Mouse (Mus musculus): ENCODE measurements around the gene Polr2l.

Polr2l gene

DNA sequence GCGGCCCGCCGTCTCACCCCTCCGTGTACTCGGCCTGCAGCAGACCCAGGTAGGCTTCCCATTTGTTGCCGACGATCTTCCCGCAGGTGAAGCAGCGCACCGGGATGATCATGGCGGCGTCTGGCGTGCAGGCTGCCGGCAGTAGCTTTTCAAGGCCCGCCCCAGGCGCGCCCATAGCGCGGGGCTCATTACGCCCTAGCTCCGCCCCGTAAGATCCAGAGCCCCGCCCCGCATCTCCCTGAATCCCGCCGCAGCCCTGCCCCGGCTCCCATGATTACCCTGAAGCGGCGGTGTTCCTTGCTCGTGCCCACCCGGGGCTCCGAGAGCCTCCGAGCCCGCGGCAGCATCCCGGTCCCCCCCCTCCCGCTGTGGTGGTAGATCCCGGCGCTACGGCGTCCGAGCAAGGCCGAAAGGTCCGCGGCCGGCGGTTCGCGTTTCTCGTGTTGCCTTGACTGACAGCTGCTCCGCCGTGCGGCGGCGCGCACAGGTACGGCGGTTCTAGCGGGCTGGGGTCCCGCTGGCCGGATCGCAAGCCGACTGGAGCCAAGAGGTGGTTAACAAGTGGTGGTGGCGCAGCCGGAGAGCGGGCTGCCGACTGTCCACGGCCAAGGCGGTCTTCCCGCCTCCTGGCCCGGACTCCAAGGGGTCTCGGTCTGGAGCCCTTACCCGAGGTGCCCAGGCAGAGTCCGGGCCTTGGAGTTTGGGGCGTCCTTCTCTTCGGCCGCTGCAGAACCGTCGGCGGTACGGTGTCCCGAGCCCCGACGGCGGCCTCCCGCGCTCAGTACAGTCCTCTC is at the start of gene Polr2l, which contains the start of gene Tspan4:
Gene Polr2l, minus strand, starts transcription at position 122 of the 794 bp plus-strand sequence.
Gene Tspan4, plus strand, starts transcription at position 230 of the 794 bp plus-strand sequence.
- DNase-seq (ENCODE audit: low spot score in 2 of 2), result peak; percentile 78 to 87

DNA sequence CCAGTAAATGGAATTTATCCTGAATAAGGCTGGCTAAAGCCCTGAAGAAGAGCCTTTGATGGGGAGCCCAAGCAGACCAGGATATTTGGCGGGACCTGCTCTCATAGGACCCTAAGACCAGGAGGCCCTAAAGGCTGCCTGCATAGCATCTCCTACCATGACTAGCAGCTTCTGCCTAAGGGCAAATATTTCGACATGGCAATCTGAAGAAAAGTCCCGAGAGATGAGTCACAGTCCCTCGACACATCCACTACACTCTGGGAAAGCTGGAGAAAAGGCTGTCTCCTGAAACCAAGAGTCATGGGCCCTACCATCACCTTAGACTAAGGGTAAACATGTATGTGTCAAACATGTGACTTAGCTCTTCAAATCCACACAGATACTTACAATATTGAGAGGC is 49.3 kb upstream of the Polr2l start:
- DNase-seq (ENCODE audit: low spot score in 2 of 2), result no peak

DNA sequence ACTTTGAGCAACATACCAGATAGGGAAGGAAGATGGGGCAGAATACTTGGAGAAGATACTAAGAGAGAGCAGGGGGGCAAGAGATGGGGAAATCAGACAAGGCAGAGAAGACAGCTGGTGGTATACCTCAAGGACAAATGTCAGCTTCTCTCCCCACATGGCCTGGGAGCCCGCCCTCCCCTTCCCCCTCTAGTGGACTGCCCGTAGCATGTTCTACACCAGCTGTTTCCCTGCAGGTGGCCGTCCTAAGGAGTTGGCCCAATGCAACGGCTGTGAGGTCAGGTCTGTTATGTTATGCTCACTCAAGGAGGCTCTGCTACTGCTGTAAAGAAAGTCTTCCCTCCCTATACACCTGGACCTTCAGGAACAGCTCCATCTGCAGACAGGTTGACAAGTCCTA is 48.1 kb upstream of the Polr2l start:
- no peak for DNase-seq (ENCODE audit: low spot score in 2 of 2)

DNA sequence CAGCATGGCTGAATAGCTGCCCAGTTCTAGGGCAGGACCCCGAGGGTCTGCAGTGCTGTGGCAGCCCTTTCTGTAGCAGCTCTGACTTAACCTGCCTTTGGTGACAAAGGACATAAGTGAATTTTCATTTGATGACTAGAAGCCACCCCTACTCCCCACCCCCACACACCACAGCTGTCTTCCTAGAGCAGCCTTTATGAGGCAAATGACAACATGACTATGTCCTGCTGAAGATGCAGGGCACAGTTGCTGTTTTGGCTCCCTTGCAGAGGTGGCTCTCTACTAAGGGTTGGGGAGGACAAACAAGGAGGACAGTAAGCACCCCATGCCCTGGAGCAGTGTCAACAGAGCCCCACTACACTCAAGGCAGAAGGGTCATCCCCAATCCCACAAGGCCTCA is 44.9 kb upstream of the Polr2l start:
- no peak for DNase-seq (ENCODE audit: low spot score in 2 of 2)

DNA sequence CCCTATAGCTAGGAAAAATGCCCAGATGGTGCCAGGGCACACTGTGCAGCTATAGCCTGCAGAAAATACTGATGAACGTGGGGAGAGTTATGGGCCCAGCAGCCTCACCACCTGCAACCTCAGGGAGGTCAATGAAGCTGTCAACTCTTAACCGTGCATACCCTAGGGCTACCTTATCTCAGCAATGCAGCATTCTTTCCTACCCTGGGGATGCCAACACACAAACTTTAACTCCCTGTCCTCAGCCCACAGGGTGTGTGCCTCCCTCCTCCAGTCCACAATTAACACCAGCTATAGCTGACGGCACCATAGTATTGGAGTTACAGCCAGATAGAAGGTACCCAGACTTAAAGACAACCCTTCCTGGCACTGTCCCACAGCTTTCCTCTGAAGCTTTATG is 44.0 kb upstream of the Polr2l start:
- no peak for DNase-seq (ENCODE audit: low spot score in 2 of 2)

GRCm38 (mm10) chr7:141518296-141518695 is 43.4 kb upstream of the Polr2l start:
- no peak for DNase-seq (ENCODE audit: low spot score in 2 of 2)

DNA sequence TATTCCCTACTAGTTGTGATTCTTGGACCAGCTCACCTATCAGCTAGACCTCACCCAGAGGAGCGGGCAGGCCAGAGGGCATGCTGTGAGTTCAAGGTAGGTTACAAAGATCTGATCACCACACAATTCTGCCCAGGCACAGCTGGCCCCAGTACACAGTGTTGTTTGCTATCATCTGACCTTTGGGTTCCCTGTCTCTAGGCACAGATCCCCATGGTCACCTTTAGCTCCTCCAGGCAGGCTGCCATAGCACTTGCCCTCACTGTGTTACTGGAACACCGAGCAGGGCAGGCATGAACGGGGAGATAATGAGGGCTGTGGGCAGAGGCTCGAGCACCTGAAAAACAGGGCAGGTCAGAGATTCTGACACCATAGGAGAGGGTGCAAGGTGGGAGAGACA is 42.7 kb upstream of the Polr2l start:
- no peak for DNase-seq (ENCODE audit: low spot score in 2 of 2)

GRCm38 (mm10) chr7:141510681-141511191 is 35.8 kb upstream of the Polr2l start:
- DNase-seq (ENCODE audit: low spot score in 2 of 2), result no peak

DNA sequence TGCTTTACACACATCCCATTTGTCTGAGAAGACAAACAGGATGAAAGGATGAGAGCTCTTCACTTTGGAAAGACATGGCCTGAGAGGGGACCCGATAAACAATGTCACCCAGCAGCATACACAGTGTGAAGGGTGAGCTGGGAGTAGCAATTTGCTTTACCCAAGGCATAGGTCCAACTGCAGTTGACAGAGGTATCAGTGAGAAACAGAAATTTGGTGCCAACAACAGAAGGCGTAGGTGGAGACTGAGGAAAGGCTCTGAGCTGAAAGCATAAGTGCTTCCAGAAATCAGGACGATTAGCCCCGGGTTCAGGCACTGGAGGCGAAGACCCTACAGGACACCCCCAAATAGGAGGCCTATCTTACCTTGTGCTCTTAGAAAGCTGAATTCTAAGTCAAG is 35.3 kb upstream of the Polr2l start:
- DNase-seq (ENCODE audit: low spot score in 2 of 2), result no peak

DNA sequence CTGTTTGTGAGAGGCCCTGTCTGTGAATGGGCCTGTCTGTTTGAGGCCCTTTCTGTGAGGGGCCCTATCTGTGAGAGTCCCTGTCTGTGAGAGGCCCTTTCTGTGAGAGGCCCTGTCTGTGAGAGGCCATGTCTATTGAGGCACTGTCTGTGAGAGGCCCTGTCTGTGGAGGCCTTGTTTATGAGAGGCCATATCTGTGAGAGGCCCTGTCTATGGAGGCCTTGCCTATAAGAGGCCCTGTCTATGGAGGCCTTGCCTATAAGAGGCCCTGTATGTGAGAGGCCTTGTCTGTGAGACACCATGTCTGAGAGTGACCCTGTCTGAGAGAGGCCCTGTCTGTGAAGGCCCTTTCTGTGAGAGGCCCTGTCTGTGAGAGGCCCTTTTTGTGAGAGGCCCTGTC is 33.2 kb upstream of the Polr2l start:
- no peak for DNase-seq (ENCODE audit: low spot score in 2 of 2)

DNA sequence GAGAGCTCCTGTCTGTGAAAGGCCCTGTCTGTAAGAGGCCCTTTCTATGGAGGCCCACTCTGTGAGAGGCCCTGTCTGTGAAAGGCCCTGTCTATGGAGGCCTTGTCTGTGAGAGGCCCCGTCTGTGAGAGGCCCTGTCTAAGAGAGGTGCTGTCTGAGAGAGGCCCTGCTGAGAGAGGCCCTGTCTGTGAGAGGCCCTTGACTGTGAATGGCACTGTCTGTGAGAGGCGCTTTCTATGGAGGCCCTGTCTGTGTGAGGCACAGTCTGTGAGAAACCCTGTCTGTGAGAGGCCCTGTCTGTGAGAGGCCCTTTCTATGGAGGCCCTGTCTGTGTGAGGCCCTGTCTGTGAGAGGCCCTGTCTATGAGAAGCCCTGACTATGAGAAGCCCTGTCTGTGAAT is 31.3 kb upstream of the Polr2l start:
- DNase-seq (ENCODE audit: low spot score in 2 of 2), result no peak

- no peak for DNase-seq (ENCODE audit: low spot score in 2 of 2)
These were observed 27.6 kb upstream of the Polr2l start for GRCm38 (mm10) chr7:141502556-141502905.

DNA sequence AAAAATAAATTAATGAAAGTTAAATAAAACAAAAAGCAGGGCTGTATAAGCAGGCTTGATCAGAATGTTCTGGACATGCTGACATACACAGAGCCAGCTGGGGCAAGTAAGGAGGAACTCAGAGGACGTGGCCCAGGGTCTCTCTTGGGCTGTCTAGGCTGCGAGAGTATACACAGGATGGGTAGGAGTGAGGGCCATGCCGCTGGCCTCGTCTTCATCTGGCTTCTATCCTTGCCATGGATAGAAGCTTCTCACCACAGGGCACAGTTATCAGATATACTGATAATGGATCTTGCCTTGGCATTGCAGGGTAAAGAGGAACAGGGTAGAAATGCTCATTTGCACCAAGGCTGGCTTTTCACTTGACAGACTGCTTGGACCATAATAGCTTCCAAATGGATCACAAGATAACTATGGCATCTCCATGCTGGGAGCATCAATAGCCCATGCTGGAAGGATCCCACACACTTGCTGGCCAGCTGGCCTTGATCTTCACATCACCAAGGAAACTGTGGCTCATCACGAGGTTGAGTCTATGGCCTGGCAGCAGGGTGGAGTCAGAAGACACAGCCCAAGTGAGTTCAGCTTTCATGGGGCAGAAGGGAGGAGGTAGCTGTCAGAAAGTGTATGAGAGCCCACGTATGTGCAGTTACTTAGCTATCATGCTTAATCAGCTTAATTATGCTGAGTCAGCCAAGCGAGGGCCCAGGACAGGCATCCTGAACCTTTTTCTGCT is 27.1 kb upstream of the Polr2l start:
- no peak for DNase-seq (ENCODE audit: low spot score in 2 of 2)

DNA sequence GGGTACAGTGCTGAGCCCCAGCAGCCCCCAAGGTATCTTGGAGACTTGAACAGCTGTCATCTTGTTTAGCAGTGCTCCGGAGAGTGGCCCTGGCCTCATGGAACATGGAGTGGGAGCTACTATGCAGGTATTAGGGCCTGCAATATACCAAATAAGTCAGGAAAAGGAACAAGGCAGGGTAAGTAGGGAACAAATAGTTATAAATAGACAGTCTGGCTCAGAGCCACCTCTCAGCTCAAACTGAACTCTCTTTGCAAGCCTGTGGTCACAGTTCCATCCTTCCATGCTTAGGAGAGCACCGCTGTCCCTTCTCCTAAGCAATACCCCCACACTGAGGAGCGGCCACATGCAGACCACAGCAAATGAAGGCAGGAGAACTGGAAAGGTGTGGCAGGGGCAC is 22.7 kb upstream of the Polr2l start:
- DNase-seq (ENCODE audit: low spot score in 2 of 2), result no peak

- no peak for DNase-seq (ENCODE audit: low spot score in 2 of 2)
These were observed 21.0 kb upstream of the Polr2l start for GRCm38 (mm10) chr7:141495940-141496339.

DNA sequence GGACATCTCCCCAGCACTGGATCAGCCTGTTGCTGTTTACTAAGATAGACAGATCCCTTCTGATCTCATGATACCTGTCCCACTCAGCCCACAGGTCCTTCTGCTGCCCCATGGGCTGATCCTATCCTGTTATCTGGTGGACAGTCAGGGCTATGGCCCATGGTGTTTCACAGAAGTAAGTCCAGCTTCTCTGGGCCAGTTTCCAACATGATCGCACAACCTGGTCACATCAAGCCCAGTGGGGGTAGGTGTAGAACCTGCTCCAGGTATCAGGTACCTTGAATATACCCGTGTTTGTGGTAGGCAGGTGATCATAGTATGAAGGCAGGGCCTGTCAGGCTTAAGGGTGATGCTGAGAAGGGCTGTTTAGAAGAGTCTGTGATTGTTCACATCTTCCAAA is 20.4 kb upstream of the Polr2l start:
- no peak for DNase-seq (ENCODE audit: low spot score in 2 of 2)

DNA sequence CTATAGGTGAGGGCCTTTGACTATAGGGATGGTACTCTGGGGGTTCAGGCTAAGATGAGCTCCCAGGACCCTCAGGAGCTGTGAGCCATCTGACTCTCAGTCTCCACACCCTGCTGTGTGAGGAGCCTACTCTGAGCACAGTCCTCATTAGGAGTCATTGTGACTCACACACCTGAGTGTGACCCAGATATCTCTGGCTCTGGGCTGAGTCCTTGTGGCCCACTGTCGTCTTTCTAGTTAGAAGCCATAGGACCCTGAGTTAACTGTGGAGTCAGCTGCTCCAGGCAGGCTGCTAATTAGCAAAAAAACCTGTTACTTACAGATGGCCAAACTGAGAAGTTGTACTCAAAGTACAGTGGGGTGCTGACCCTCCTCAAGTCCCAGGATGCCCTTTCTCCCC is 18.8 kb upstream of the Polr2l start:
- no peak for DNase-seq (ENCODE audit: low spot score in 2 of 2)

GRCm38 (mm10) chr7:141492738-141493137 is 17.8 kb upstream of the Polr2l start:
- no peak for DNase-seq (ENCODE audit: low spot score in 2 of 2)

- DNase-seq (ENCODE audit: low spot score in 2 of 2), result no peak
These were observed 16.2 kb upstream of the Polr2l start for GRCm38 (mm10) chr7:141491151-141491550.

GRCm38 (mm10) chr7:141487141-141487540 is 12.2 kb upstream of the Polr2l start:
- no peak for DNase-seq (ENCODE audit: low spot score in 2 of 2)

- no peak for DNase-seq (ENCODE audit: low spot score in 2 of 2)
These were observed 11.3 kb upstream of the Polr2l start for GRCm38 (mm10) chr7:141486239-141486638.

- no peak for DNase-seq (ENCODE audit: low spot score in 2 of 2)
These were observed 10.7 kb upstream of the Polr2l start for GRCm38 (mm10) chr7:141485606-141486005.

DNA sequence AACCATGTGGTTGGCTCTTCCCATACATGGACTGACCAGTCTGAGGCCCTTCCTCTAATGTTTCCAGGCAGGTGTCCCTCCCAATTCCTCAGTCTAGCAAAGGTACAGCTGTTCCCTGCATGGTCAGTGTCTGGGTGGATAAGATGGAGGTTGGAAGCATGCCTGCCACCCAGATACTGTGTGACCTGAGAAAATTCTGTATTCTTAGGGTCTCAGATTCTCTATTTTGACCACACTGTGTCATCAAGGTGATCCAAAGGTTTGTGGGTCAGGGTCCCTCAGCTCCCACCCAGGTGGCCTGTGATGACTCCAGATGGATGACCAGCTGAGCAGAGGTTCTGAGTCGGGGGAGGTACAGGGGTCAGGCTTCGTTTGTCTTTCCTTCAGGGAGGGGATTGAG is 10.3 kb upstream of the Polr2l start:
- no peak for DNase-seq (ENCODE audit: low spot score in 2 of 2)

Data from right cerebral cortex, adult 2 months (tissue).